In the genomic region with DNA sequence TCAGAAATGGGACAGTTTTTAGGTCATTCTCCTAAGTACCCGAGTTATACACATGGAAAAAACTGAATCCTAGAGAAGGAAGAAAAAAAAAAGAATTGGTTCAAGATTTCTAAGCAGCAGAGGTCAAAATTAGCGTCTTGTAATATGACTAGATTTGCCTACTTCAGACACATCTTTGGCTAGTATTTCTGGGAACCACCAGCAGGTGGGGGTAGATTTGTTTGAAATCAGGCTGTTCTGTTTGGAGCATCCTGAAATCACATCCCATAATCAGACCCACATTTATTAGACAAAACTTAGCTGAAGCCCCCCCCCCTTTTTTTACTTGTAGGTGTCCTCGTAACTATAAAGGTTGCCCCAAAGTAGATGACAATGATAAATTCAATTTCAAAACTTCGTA, we compare ENCODE assay signal across 11 mouse cellular contexts. TPM values are rescaled to one million over a fixed set of nuclear protein-coding genes. Genes with fewer than 3 reads are reported as not detected.
DNase-seq lines count a peak whose midpoint lies in the region; ATAC-seq and TF ChIP-seq lines count a peak whose summit lies in the region.
"Had no signal": no experiment of that assay in that cellular context is flagged by ENCODE, and none has a peak within 500 bp of the region (broad histone marks: within the 10 kb centered on the region; RNA-seq: fewer than 3 reads in every experiment).

No protein-coding gene starts in this region.

- intact Hi-C loops in gastrocnemius, adult 2 months (cut with DNase I): no loop called here
- intact Hi-C loops in left cerebral cortex, adult 2 months (cut with DNase I): loop anchor here (5.0 kb wide), 2 partner anchors 152 to 352 kb away; no protein-coding TSS in a partner anchor

- H3K27me3 ChIP-seq in embryonic facial prominence, embryonic 11.5 days (ENCODE audit: control insufficient read depth, insufficient read depth, low read length): no peaks in the 10 kb centered on the region
- H3K27me3 ChIP-seq in thymus, adult 2 months (ENCODE audit: control insufficient read depth, insufficient read depth, low read length): no peaks in the 10 kb centered on the region

- no peak for ATAC-seq in embryonic facial prominence, embryonic 11.5 days (replicated peaks; ENCODE audit: insufficient number of reproducible peaks, low FRiP score, low TSS enrichment, low read depth)

- no peak for TF ChIP-seq POLR2A in thymus, adult 2 months (IDR thresholded peaks at IDR 0.05; ENCODE audit: control insufficient read depth, extremely low read depth, insufficient read depth, low read length, poor library complexity)

- DNase-seq in gastrocnemius, adult 2 months: no peak
- DNase-seq in gastrocnemius, adult 18-20 months (ENCODE audit: low spot score): no peak
- DNase-seq in left cerebral cortex, adult 2 months (ENCODE audit: extremely low spot score in 1 of 2, low spot score in 2 of 2): peak; percentile 14 to 18
- no peak for DNase-seq in left cerebral cortex, adult 8-10 months (ENCODE audit: low spot score in 2 of 2)
- peak; percentile 9 for DNase-seq in ES-CJ7 (ENCODE audit: low read depth, low spot score)
- peak; percentile 32 for DNase-seq in embryonic facial prominence, embryonic 11.5 days (ENCODE audit: low spot score)
- DNase-seq in thymus, adult 2 months: no peak
- no peak for DNase-seq in Muller cell, postnatal 12 days (ENCODE audit: inconsistent ontology term)

- H3K27ac ChIP-seq in gastrocnemius, adult 2 months: no peak overlapping the region
- H3K27ac ChIP-seq in left cerebral cortex, adult 2 months: no peak overlapping the region
- no peak overlapping the region for H3K27ac ChIP-seq in embryonic facial prominence, embryonic 11.5 days (replicated peaks; ENCODE audit: low read depth, low read length)
- H3K27ac ChIP-seq in thymus, adult 2 months (ENCODE audit: control insufficient read depth, insufficient read depth, low read length): no peak overlapping the region
- H3K27ac ChIP-seq: liver, embryonic 14.5 days had no signal

- H3K9me3 ChIP-seq in embryonic facial prominence, embryonic 11.5 days (replicated peaks; ENCODE audit: control insufficient read depth, low read length): no peaks in the 10 kb centered on the region

- no peak overlapping the region for H3K9ac ChIP-seq in embryonic facial prominence, embryonic 11.5 days (replicated peaks; ENCODE audit: low read length)
- H3K9ac ChIP-seq: liver, embryonic 14.5 days had no signal

- peak; percentile 30; the same call in 1 of the 2 replicates for TF ChIP-seq CTCF in gastrocnemius, adult 2 months (IDR thresholded peaks at IDR 0.05)
- TF ChIP-seq CTCF in left cerebral cortex, adult 2 months (IDR thresholded peaks at IDR 0.05): peak; percentile 54
- no peak for TF ChIP-seq CTCF in thymus, adult 2 months (IDR thresholded peaks at IDR 0.05; ENCODE audit: borderline replicate concordance, control insufficient read depth, extremely low read depth, insufficient read depth, low read length, poor library complexity)

- no peak overlapping the region for H3K4me2 ChIP-seq in embryonic facial prominence, embryonic 11.5 days (ENCODE audit: low read depth, low read length)

- no peaks in the 10 kb centered on the region for H3K4me1 ChIP-seq in embryonic facial prominence, embryonic 11.5 days (ENCODE audit: control insufficient read depth, insufficient read depth, low read length)
- H3K4me1 ChIP-seq in thymus, adult 2 months (replicated peaks; ENCODE audit: control insufficient read depth, insufficient read depth, low read length): no peaks in the 10 kb centered on the region

- H3K4me3 ChIP-seq in gastrocnemius, adult 2 months: no peak overlapping the region
- no peak overlapping the region for H3K4me3 ChIP-seq in left cerebral cortex, adult 2 months
- H3K4me3 ChIP-seq in embryonic facial prominence, embryonic 11.5 days (ENCODE audit: low read depth, low read length): no peak overlapping the region
- no peak overlapping the region for H3K4me3 ChIP-seq in thymus, adult 2 months (ENCODE audit: control insufficient read depth, insufficient read depth, low read length)

- WGBS in embryonic facial prominence, embryonic 11.5 days: 55% methylated on average over 4 of the region's 4 CpGs
- 58% methylated on average over 4 of the region's 4 CpGs for WGBS in thymus, adult 2 months

- no peaks in the 10 kb centered on the region for H3K36me3 ChIP-seq in embryonic facial prominence, embryonic 11.5 days (replicated peaks; ENCODE audit: control insufficient read depth, insufficient read depth, low read depth, low read length)
- no peaks in the 10 kb centered on the region for H3K36me3 ChIP-seq in thymus, adult 2 months (ENCODE audit: control insufficient read depth, insufficient read depth, low read length)

RNA-seq across cellular contexts. Expression of a gene that starts 35.6 kb away (rescaled TPM):
- total RNA-seq in gastrocnemius, adult 2 months (2021): not detected
- not detected for total RNA-seq in gastrocnemius, adult 18-20 months (2021)
- not detected for total RNA-seq in left cerebral cortex, adult 2 months (2021)
- not detected for total RNA-seq in left cerebral cortex, adult 8-10 months (2022)
- polyA plus RNA-seq in embryonic facial prominence, embryonic 11.5 days (2014; fragmentation: Nextera tagmentation; extraction: Ambion mirVana): not detected in 2 replicates
- polyA plus RNA-seq in thymus, adult 2 months (2012; rRNA removed): not detected in 2 replicates
- total RNA-seq: granulocyte monocyte progenitor cell, adult 5-6 weeks; monocyte, adult 5-6 weeks had no signal

Comparison
In these comparisons a context has a peak if more than half of its experiments do, and no peak if none do; other contexts are left out.
1. DNase-seq: peak in left cerebral cortex, adult 2 months (2 of 2), ES-CJ7 (single experiment) and embryonic facial prominence, embryonic 11.5 days (single experiment); none in gastrocnemius, adult 2 months (single experiment), gastrocnemius, adult 18-20 months (single experiment), left cerebral cortex, adult 8-10 months (0 of 2), thymus, adult 2 months (single experiment) and Muller cell, postnatal 12 days (single experiment).